Comparison of ENCODE assay signal across 15 mouse cellular contexts in genomic region chr13:53068461-53068860, GRCm38 (mm10).
DNase-seq lines count a peak whose midpoint lies in the region; ATAC-seq lines count a peak whose summit lies in the region.
"Had no signal": no experiment of that assay in that cellular context is flagged by ENCODE, and none has a peak within 500 bp of the region (broad histone marks: within the 10 kb centered on the region; RNA-seq: fewer than 3 reads in every experiment).

No protein-coding gene starts in this region.

- 49% methylated on average over 8 of the region's 8 CpGs for WGBS in kidney, embryonic 15.5 days

- peak; percentile 9 for DNase-seq in adrenal gland, postnatal 14 days
- no peak for DNase-seq in adrenal gland, adult 2 months
- peak; percentile 35 to 46 for DNase-seq in kidney, adult 8-10 months
- DNase-seq in kidney, postnatal 10 days: peak; percentile 44
- DNase-seq in retina, postnatal 1 day: peak; percentile 45
- DNase-seq in urinary bladder, postnatal 14 days (ENCODE audit: low spot score): no peak
- no peak for DNase-seq in liver
- DNase-seq: cerebellum, adult 8-10 months; right cerebral cortex, postnatal 4 days; thymus, adult 2 months had no signal

- H3K9ac ChIP-seq in kidney, embryonic 15.5 days: no peak overlapping the region
- H3K9ac ChIP-seq: hindbrain, embryonic 14.5 days; liver, embryonic 12.5 days had no signal

- H3K4me2 ChIP-seq in kidney, embryonic 15.5 days: no peak overlapping the region
- H3K4me2 ChIP-seq: hindbrain, embryonic 14.5 days; liver, embryonic 12.5 days had no signal

- H3K27ac ChIP-seq in kidney, embryonic 15.5 days: no peak overlapping the region
- H3K27ac ChIP-seq: hindbrain, embryonic 14.5 days; liver, embryonic 12.5 days had no signal

- peaks cover 3% of the 10 kb centered on the region; the same call in 1 of the 2 replicates for H3K27me3 ChIP-seq in kidney, embryonic 15.5 days
- H3K27me3 ChIP-seq: liver, embryonic 12.5 days; Patski had no signal

- no peak overlapping the region for H3K4me3 ChIP-seq in kidney, embryonic 15.5 days (replicated peaks)
- H3K4me3 ChIP-seq: liver, embryonic 12.5 days had no signal

- no peaks in the 10 kb centered on the region for H3K36me3 ChIP-seq in kidney, embryonic 15.5 days
- H3K36me3 ChIP-seq: liver, embryonic 12.5 days had no signal

- ATAC-seq in kidney, embryonic 15.5 days (replicated peaks; ENCODE audit: low FRiP score): no peak
- ATAC-seq: liver, embryonic 12.5 days; lung, postnatal 0 days; Patski had no signal

- H3K9me3 ChIP-seq in kidney, embryonic 15.5 days (replicated peaks): no peaks in the 10 kb centered on the region
- H3K9me3 ChIP-seq: liver, embryonic 12.5 days had no signal

- H3K4me1 ChIP-seq in kidney, embryonic 15.5 days: peaks cover 18% of the 10 kb centered on the region
- H3K4me1 ChIP-seq: liver, embryonic 12.5 days had no signal

Comparison
In these comparisons a context has a peak if more than half of its experiments do, and no peak if none do; other contexts are left out.
1. DNase-seq: peak in adrenal gland, postnatal 14 days (single experiment), kidney, adult 8-10 months (2 of 2), kidney, postnatal 10 days (single experiment) and retina, postnatal 1 day (single experiment); none in adrenal gland, adult 2 months (single experiment), urinary bladder, postnatal 14 days (single experiment) and liver (single experiment).